ENCODE assay signal across 7 mouse cellular contexts in genomic region chrX:136740791-136741650, GRCm38 (mm10). TPM values are rescaled to one million over a fixed set of nuclear protein-coding genes. Genes with fewer than 3 reads are reported as not detected.
A peak's percentile ranks its signal among the peaks of the same experiment; 100 is the strongest.
DNase-seq lines count a peak whose midpoint lies in the region; ATAC-seq and TF ChIP-seq lines count a peak whose summit lies in the region.

No protein-coding gene starts in this region.

- no peaks in the 10 kb centered on the region for H3K9me3 ChIP-seq in intestine, embryonic 15.5 days
- H3K9me3 ChIP-seq in midbrain, embryonic 10.5 days (replicated peaks) = no peaks in the 10 kb centered on the region

- peak overlapping the region; percentile 88 for H3K27ac ChIP-seq in intestine, embryonic 15.5 days
- H3K27ac ChIP-seq in midbrain, embryonic 10.5 days (replicated peaks) = peak overlapping the region; percentile 91
- H3K27ac ChIP-seq in small intestine, adult 2 months (ENCODE audit: insufficient read depth, low read depth, low read length) = peak overlapping the region; percentile 99

- no peak overlapping the region for H3K4me2 ChIP-seq in intestine, embryonic 15.5 days (replicated peaks)

- peak overlapping the region; percentile 45 for H3K4me3 ChIP-seq in intestine, embryonic 15.5 days (replicated peaks)
- peak overlapping the region; percentile 62 for H3K4me3 ChIP-seq in midbrain, embryonic 10.5 days
- peak overlapping the region; percentile 100 for H3K4me3 ChIP-seq in small intestine, adult 2 months (ENCODE audit: low read depth, low read length)

- H3K9ac ChIP-seq in intestine, embryonic 15.5 days = peak overlapping the region; percentile 47

- no peaks in the 10 kb centered on the region for H3K36me3 ChIP-seq in intestine, embryonic 15.5 days
- peaks cover 28% of the 10 kb centered on the region for H3K36me3 ChIP-seq in midbrain, embryonic 10.5 days
- peaks cover 2% of the 10 kb centered on the region; the same call in 1 of the 2 replicates for H3K36me3 ChIP-seq in small intestine, adult 2 months (ENCODE audit: control insufficient read depth, insufficient read depth, low read length)

- no peak for TF ChIP-seq CTCF in small intestine, adult 2 months (IDR thresholded peaks at IDR 0.05; ENCODE audit: extremely low read depth, insufficient read length, insufficient replicate concordance, low read depth, low read length)

- 22% methylated on average over 39 of the region's 39 CpGs for WGBS in intestine, embryonic 15.5 days
- WGBS in midbrain, embryonic 10.5 days = 21% methylated on average over 39 of the region's 39 CpGs
- 18% methylated on average over 39 of the region's 39 CpGs for WGBS in small intestine, adult 2 months

- DNase-seq in adrenal gland, adult 8-10 months = peak; percentile 96
- peak; percentile 91 for DNase-seq in embryo, embryonic 11 days
- peak; percentile 83 to 88 for DNase-seq in gastrocnemius, postnatal 36 days
- peak; percentile 89 to 99 for DNase-seq in left cerebral cortex, postnatal 25 days (ENCODE audit: low spot score in 2 of 2)
- DNase-seq in midbrain, embryonic 10.5 days (ENCODE audit: low spot score) = peak; percentile 89

- no peaks in the 10 kb centered on the region for H3K27me3 ChIP-seq in intestine, embryonic 15.5 days (replicated peaks)
- H3K27me3 ChIP-seq in midbrain, embryonic 10.5 days (ENCODE audit: low read depth, poor library complexity, severe bottlenecking) = no peaks in the 10 kb centered on the region
- H3K27me3 ChIP-seq in small intestine, adult 2 months (ENCODE audit: control insufficient read depth, insufficient read depth, low read length) = no peaks in the 10 kb centered on the region

- peak; percentile 74 for TF ChIP-seq POLR2A in small intestine, adult 2 months (IDR thresholded peaks at IDR 0.05; ENCODE audit: low read depth, low read length)

- intact Hi-C loops in gastrocnemius, postnatal 36 days (cut with DNase I) = loop anchor here (10.0 kb wide), 1 partner anchor 294 kb away; the partner anchor contains the start of gene Slc25a53
- intact Hi-C loops in left cerebral cortex, postnatal 25 days (cut with DNase I) = loop anchor here (2.0 to 5.0 kb wide), 3 partner anchors 116 to 296 kb away; partner anchors contain the start of gene Slc25a53

- peak; percentile 97 for ATAC-seq in intestine, embryonic 15.5 days

- H3K4me1 ChIP-seq in intestine, embryonic 15.5 days (replicated peaks) = no peaks in the 10 kb centered on the region
- H3K4me1 ChIP-seq in midbrain, embryonic 10.5 days = peaks cover 11% of the 10 kb centered on the region
- peaks cover 2% of the 10 kb centered on the region; the same call in 1 of the 2 replicates for H3K4me1 ChIP-seq in small intestine, adult 2 months (ENCODE audit: control insufficient read depth, insufficient read depth, insufficient read length, low read length)

RNA-seq across cellular contexts. Expression of gene Morf4l2, which starts 2.5 kb away (rescaled TPM):
- 100 to 1,000 TPM; 290 to 312 (median 296) TPM for total RNA-seq in adrenal gland, adult 8-10 months (2022)
- 100 to 1,000 TPM; 133 to 137 TPM for total RNA-seq in gastrocnemius, postnatal 36 days (2021)
- polyA plus RNA-seq in intestine, embryonic 15.5 days (2015; fragmentation: Nextera tagmentation; extraction: Ambion mirVana) = 439 and 480 TPM in 2 replicates
- total RNA-seq in left cerebral cortex, postnatal 25 days (2021) = 100 to 1,000 TPM; 337 to 381 TPM
- 586 and 616 TPM in 2 replicates for polyA plus RNA-seq in midbrain, embryonic 10.5 days (2016; fragmentation: Nextera tagmentation; extraction: Ambion mirVana)
- polyA plus RNA-seq in small intestine, adult 2 months (2012; rRNA removed) = 6.8 and 11.4 TPM in 2 replicates

RNA-seq across cellular contexts. Expression of gene Tceal1, which starts 33.2 kb away (rescaled TPM):
- 10 to 100 TPM in 2 of 4 experiments, 1 to 10 TPM in 2; 9.2 to 13.4 (median 11.3) TPM for total RNA-seq in adrenal gland, adult 8-10 months (2022)
- total RNA-seq in gastrocnemius, postnatal 36 days (2021) = 1 to 10 TPM; 1.7 to 2.2 TPM
- 6.0 and 7.8 TPM in 2 replicates for polyA plus RNA-seq in intestine, embryonic 15.5 days (2015; fragmentation: Nextera tagmentation; extraction: Ambion mirVana)
- total RNA-seq in left cerebral cortex, postnatal 25 days (2021) = 10 to 100 TPM; 11.9 to 15.2 TPM
- 10.2 and 10.3 TPM in 2 replicates for polyA plus RNA-seq in midbrain, embryonic 10.5 days (2016; fragmentation: Nextera tagmentation; extraction: Ambion mirVana)
- polyA plus RNA-seq in small intestine, adult 2 months (2012; rRNA removed) = 0.09 and 0.14 TPM in 2 replicates

RNA-seq across cellular contexts. Expression of gene Glra4, which starts 38.9 kb away (rescaled TPM):
- total RNA-seq in adrenal gland, adult 8-10 months (2022) = under 1 TPM in 1 of 4 experiments, not detected in 3; 0.18 TPM
- not detected for total RNA-seq in gastrocnemius, postnatal 36 days (2021)
- polyA plus RNA-seq in intestine, embryonic 15.5 days (2015; fragmentation: Nextera tagmentation; extraction: Ambion mirVana) = not detected in 2 replicates
- under 1 TPM; 0.18 to 0.21 TPM for total RNA-seq in left cerebral cortex, postnatal 25 days (2021)
- polyA plus RNA-seq in midbrain, embryonic 10.5 days (2016; fragmentation: Nextera tagmentation; extraction: Ambion mirVana) = 0.11 and 0.14 TPM in 2 replicates
- not detected in 2 replicates for polyA plus RNA-seq in small intestine, adult 2 months (2012; rRNA removed)

Comparison
In these comparisons a context has a peak if more than half of its experiments do, and no peak if none do; other contexts are left out.
1. Peak in every context shown above with its lines: DNase-seq, ATAC-seq, H3K4me3 ChIP-seq and H3K27ac ChIP-seq.
2. H3K4me3 ChIP-seq: peak in every context shown above with its lines; median percentile 100 in small intestine, adult 2 months; 62 in midbrain, embryonic 10.5 days; 45 in intestine, embryonic 15.5 days.